Mouse (Mus musculus) cerebellum, postnatal 25 days (tissue): ENCODE measurements around the gene Fkbpl.
A peak's percentile ranks its signal among the peaks of the same experiment; 100 is the strongest.

Experiments used
- DNase-seq, 2 experiments: peaks; one replicate each; pipeline ENCODE4 v3.0.0; 2021; ENCODE audit warnings: mixed read lengths in 2 of 2

The Fkbpl gene

GRCm38 (mm10) chr17:34670235-34670634, 25.7 kb downstream of the Fkbpl start, which contains the start of gene Tnxb:
Gene Tnxb, plus strand, starts transcription at chr17:34670535.
- DNase-seq = no peak

DNA sequence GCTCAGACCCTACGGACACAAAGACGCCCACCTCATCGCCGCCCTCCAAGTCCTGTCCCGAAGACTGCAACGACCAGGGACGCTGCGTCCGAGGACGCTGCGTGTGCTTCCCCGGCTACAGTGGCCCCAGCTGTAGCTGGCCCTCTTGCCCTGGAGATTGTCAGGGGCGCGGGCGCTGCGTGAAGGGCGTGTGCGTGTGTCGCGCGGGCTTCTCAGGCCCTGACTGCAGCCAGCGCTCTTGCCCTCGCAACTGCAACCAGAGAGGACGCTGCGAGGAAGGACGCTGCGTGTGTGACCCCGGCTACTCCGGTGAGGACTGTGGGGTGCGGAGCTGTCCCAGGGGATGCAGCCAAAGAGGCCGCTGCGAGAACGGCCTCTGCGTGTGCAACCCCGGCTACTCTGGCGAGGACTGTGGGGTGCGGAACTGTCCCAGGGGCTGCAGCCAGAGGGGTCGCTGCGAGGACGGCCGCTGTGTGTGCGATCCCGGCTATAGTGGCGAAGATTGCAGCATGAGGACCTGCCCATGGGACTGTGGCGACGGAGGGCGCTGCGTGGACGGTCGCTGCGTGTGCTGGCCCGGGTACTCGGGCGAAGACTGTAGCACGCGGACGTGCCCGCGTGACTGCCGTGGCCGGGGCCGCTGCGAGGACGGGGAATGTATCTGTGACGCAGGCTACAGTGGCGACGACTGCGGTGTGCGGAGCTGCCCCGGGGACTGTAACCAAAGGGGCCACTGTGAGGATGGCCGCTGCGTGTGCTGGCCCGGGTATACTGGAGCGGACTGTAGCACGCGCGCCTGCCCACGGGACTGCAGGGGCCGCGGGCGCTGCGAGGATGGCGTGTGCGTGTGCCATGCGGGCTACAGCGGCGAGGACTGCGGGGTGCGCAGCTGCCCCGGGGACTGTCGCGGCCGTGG, 26.8 kb downstream of the Fkbpl start:
- DNase-seq = no peak

- no peak for DNase-seq
These were observed 27.8 kb downstream of the Fkbpl start for GRCm38 (mm10) chr17:34672246-34672792.

- DNase-seq = no peak
These were observed 28.6 kb downstream of the Fkbpl start for GRCm38 (mm10) chr17:34673139-34673538.

DNA sequence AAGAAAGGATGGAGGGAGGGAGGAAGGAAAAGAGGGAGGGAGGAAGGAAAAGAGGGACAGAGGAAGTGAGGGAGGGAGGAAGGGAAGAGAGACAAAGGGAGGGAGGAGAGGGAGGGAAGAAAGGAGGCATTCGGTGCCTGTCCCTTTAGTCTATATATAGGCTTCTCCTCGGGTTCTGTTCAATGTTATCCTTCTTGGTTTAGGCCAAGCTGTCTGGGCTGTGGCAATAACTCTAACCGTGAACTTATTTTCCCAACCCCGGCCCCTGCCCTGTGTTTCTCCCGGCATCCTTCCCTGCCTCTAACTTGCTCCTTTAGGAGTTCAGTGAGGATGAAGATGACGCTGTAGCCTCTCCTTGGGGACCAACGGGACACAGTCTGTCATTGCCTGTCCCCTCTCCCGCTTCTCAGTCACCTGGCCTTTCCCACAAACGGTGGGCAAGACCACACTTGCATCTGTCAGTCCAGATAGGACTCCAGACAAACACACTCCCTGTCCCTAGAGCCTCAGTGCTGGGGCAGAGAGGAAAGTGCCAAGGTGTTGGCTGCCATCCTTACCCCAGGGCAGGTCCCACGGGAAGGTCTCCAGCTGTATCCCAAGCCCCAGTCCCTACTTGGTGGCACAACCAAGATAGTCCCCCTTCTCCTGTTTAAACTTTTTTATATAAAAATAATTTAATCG, 30.1 kb downstream of the Fkbpl start:
- no peak for DNase-seq

GRCm38 (mm10) chr17:34675205-34676092, 30.9 kb downstream of the Fkbpl start:
- DNase-seq = no peak

DNA sequence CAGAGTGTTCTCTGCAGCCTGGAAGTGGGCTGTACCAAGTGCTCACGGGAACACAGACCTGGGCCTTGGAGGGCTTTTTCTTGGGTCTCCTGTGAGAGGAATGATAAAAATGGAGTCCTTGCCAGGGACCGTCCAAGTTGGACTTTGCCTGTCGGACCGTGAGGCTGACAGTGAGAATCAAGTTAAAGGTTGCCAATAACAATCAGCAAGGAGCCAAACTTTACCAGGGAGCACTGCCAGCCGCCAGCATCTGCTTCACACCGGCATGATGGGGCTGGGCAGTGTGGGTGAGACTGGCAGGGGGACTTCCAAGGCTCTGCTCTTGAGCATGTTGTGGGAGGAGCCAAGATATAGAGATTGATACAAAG, 31.5 kb downstream of the Fkbpl start:
- no peak for DNase-seq

GRCm38 (mm10) chr17:34676671-34677070, 32.1 kb downstream of the Fkbpl start:
- DNase-seq = no peak

GRCm38 (mm10) chr17:34680191-34680590, 35.6 kb downstream of the Fkbpl start:
- no peak for DNase-seq

- DNase-seq = no peak
These were observed 36.1 kb downstream of the Fkbpl start for GRCm38 (mm10) chr17:34680621-34681020.

DNA sequence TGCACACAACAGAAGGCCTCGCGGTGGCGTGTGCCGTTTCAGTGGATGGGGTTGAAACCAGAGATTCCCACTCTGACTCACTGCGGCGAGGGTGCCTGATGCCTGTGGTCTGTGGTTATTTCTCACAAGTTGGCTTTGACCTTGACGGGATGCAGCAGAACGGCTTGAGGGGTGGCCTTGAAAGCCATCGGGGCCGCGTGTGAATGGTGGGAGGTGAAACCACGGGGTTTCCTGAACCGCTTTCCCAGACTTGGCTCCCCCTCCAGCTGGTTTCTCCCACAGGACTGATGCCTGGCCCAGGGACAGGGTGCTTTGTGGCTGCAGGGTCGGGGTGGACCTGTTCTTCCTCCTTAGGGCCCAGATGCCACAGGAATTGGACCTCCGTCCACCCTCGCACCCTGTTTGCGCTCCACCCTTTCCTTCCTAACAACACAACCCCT, 36.6 kb downstream of the Fkbpl start:
- no peak for DNase-seq

DNA sequence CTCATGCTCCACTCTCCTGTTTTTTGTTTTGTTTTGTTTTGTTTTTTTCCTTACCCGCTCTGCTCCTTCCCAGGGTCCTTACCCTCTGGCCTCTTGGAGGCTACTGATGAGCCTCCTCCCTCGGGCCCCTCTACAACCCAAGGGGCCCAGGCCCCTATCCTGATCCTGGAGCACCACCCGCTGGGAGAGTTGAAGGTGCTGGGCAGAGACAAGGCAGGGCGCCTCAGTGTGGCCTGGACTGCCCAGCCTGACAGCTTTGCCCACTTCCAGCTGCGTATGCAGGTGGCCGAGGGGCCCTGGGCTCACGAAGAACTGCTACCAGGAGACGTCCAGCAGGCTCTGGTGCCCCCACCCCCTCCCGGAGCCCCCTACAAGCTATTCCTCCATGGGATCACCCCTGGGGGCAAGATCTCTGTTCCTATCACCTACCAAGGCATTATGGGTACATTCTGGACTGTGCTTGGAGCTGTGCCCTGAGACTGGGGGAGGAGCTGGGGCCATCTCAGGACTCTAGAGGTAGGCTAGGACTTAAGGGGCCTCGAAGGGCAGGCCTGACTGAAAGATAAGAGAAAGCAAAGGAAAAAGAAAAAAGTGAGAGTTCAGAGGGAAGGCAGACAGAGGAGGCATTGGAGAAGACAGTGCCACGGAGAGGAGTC, 37.4 kb downstream of the Fkbpl start:
- DNase-seq = no peak

GRCm38 (mm10) chr17:34683179-34683578, 38.6 kb downstream of the Fkbpl start:
- DNase-seq = no peak

- no peak for DNase-seq
These were observed 39.2 kb downstream of the Fkbpl start for GRCm38 (mm10) chr17:34683686-34684220.

DNA sequence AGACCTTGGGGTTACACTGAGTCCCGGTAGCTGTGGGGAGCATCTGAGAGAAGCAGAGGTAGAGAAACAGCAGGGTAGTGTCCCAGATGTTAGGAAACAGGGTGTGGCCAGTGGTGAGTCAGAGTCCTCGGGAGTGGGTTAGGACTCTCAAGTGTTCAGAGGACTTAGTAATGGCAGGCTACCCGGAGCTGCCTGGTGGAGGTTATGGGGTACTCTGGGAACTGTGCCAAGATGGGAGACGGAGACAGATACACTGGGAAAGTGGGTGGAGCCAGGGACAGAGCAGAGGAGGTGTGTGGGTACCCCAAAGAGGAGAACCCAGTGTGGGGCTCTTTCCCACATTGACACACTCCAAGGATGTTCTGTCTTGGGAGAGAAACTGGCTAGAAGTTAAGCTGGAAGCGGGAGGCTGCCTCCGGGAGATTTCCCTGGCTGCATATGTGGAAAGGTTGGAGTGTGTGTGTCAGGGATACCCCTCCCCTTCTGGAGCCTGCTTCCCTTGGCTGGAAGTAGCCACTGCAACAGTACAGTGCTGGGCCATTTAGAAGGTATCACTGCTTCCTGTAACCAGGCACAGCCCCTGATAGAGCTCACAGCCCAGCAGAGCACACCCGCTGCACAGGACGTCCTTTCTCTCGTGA, 39.8 kb downstream of the Fkbpl start:
- no peak for DNase-seq

GRCm38 (mm10) chr17:34685120-34686110, 40.9 kb downstream of the Fkbpl start:
- peak; percentile 24 to 52 for DNase-seq

DNA sequence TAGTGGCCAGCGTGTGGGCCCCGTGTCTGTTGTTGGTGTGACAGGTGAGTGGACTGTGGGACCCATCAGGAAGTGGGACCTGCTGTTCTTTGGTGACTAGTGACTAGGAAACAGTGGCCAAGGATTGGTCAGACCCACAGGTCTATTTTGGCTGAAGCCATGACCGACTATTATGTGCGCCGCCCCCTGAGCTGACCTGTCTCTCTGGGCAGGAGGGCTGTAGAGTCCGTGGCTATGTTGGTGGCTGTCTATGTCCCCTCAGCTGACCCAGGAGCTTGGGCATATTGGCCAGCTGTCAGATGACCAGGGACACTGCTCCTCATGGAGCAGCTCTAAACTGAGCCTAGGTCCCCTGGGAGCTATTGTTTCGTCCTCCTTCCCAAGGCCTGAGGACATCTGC, 44.3 kb downstream of the Fkbpl start:
- DNase-seq = no peak

DNA sequence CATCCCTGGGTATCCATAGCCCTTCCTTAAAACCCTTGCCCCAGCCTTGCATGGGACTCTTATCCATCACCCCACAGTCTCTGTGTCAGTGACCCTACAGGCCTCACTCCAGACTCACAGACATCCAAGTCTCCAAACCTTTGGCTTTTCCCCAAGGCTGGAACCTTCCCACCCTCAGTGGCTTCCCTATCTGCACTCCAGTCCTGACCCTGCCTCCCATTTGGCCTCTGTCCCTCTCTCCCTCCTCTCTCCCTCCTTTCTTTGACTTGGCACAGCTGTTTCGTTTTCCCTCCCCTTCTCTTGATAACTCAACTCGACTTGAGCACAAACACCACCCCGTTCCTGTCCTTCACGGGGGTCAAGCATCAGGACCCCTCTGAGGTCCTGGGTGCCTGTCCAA, 45.9 kb downstream of the Fkbpl start:
- DNase-seq = no peak

DNA sequence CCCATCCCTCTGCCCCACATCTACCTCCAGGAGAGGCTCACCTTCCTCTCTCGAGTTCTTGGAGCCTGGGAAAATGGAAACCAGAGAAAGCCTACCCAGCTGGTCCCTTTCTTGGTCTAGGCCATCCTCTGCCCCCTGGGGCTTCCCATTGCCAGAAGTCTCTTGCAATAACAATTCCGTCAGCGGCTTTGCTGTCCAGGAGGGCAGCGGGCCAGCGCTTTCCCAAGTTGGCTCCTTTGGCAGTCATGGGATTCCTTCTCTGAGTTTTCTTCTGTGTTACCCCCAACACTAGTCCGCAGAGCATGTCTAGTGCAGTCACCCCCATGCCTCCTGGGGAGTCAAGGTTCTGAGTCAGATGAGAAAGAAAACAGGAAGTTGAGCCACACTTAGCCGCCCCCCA, 48.3 kb downstream of the Fkbpl start:
- DNase-seq = no peak
